24 mouse cellular contexts compared by ENCODE assay signal in genomic region chr16:92552106-92552382, GRCm38 (mm10).
"Had no signal": no experiment of that assay in that cellular context is flagged by ENCODE, and none has a peak within 500 bp of the region (broad histone marks: within the 10 kb centered on the region; RNA-seq: fewer than 3 reads in every experiment).

No protein-coding gene starts in this region.

- DNase-seq: gastrocnemius, adult 2 months; gastrocnemius, postnatal 10 days; gastrocnemius, postnatal 25 days; heart, adult 18-20 months; heart, postnatal 14 days; heart, postnatal 36 days; kidney, adult 18-20 months; kidney, postnatal 10 days; kidney, postnatal 25 days; kidney, postnatal 4 days; liver had no signal

- H3K27me3 ChIP-seq: hindbrain, embryonic 13.5 days; hindbrain, embryonic 15.5 days; intestine, embryonic 15.5 days had no signal

- H3K27ac ChIP-seq: gastrocnemius, adult 2 months; heart, embryonic 13.5 days; heart, embryonic 15.5 days; hindbrain, embryonic 13.5 days; hindbrain, embryonic 15.5 days; intestine, embryonic 15.5 days; layer of hippocampus, adult 2 months; left cerebral cortex, adult 2 months; limb, embryonic 10.5 days; limb, embryonic 12.5 days had no signal

- H3K36me3 ChIP-seq: heart, embryonic 13.5 days; heart, embryonic 15.5 days; hindbrain, embryonic 13.5 days; hindbrain, embryonic 15.5 days; intestine, embryonic 15.5 days; limb, embryonic 10.5 days; limb, embryonic 12.5 days had no signal

- H3K4me3 ChIP-seq: gastrocnemius, adult 2 months; heart, embryonic 13.5 days; heart, embryonic 15.5 days; hindbrain, embryonic 13.5 days; hindbrain, embryonic 15.5 days; intestine, embryonic 15.5 days; layer of hippocampus, adult 2 months; left cerebral cortex, adult 2 months; limb, embryonic 10.5 days; limb, embryonic 12.5 days had no signal

- H3K4me2 ChIP-seq: heart, embryonic 11.5 days; heart, embryonic 15.5 days; hindbrain, embryonic 13.5 days; hindbrain, embryonic 15.5 days; intestine, embryonic 15.5 days; limb, embryonic 12.5 days; liver, embryonic 11.5 days had no signal

- H3K9me3 ChIP-seq: heart, embryonic 13.5 days; heart, embryonic 15.5 days; hindbrain, embryonic 13.5 days; hindbrain, embryonic 15.5 days; intestine, embryonic 15.5 days; limb, embryonic 10.5 days; limb, embryonic 12.5 days had no signal

- H3K4me1 ChIP-seq: heart, embryonic 15.5 days; hindbrain, embryonic 15.5 days; intestine, embryonic 15.5 days had no signal

- ATAC-seq: inflammation-experienced regulatory T-cells, adult 6 months; intestine, embryonic 15.5 days; intestine, postnatal 0 days had no signal

- H3K9ac ChIP-seq: heart, embryonic 13.5 days; heart, embryonic 15.5 days; hindbrain, embryonic 13.5 days; hindbrain, embryonic 15.5 days; intestine, embryonic 15.5 days; limb, embryonic 12.5 days had no signal
